Mouse (Mus musculus): ENCODE results near the gene Cdk9.

Gene Cdk9

GRCm38 (mm10) chr2:32734480-32734879 is 21.6 kb upstream of the Cdk9 start:
- 63% methylated on average over 4 of the region's 4 CpGs for WGBS

GRCm38 (mm10) chr2:32732695-32733094 is 19.8 kb upstream of the Cdk9 start:
- 83% methylated on average over 6 of the region's 6 CpGs for WGBS

- 86% methylated on average over 4 of the region's 4 CpGs for WGBS
Observed at GRCm38 (mm10) chr2:32731911-32732310, 19.0 kb upstream of the Cdk9 start.

GRCm38 (mm10) chr2:32730854-32731253 is 18.0 kb upstream of the Cdk9 start:
- 75% methylated on average over 11 of the region's 11 CpGs for WGBS

- WGBS = 85% methylated on average over 4 of the region's 4 CpGs
Observed at GRCm38 (mm10) chr2:32729547-32729946, 16.7 kb upstream of the Cdk9 start.

GRCm38 (mm10) chr2:32728463-32728862 is 15.6 kb upstream of the Cdk9 start:
- WGBS = 72% methylated on average over 7 of the region's 7 CpGs

GRCm38 (mm10) chr2:32727435-32727834 is 14.6 kb upstream of the Cdk9 start:
- 2% methylated on average over 16 of the region's 16 CpGs for WGBS

GRCm38 (mm10) chr2:32724832-32725790 is 12.2 kb upstream of the Cdk9 start:
- 75% methylated on average over 16 of the region's 16 CpGs for WGBS

- 94% methylated on average over 4 of the region's 4 CpGs for WGBS
Observed at GRCm38 (mm10) chr2:32724149-32724548, 11.3 kb upstream of the Cdk9 start.

- WGBS = 77% methylated on average over 3 of the region's 3 CpGs
Observed at GRCm38 (mm10) chr2:32722581-32722980, 9.7 kb upstream of the Cdk9 start.

GRCm38 (mm10) chr2:32722046-32722445 is 9.2 kb upstream of the Cdk9 start:
- 75% methylated on average over 6 of the region's 6 CpGs for WGBS

GRCm38 (mm10) chr2:32720681-32721229 is 7.9 kb upstream of the Cdk9 start, which contains the start of gene Sh2d3c:
TSS of gene Sh2d3c (plus strand) at chr2:32721055.
- 55% methylated on average over 8 of the region's 8 CpGs for WGBS

- 88% methylated on average over 3 of the region's 3 CpGs for WGBS
Observed at GRCm38 (mm10) chr2:32720053-32720452, 7.2 kb upstream of the Cdk9 start.

GRCm38 (mm10) chr2:32718761-32719160 is 5.9 kb upstream of the Cdk9 start:
- 55% methylated on average over 9 of the region's 9 CpGs for WGBS

- 78% methylated on average over 4 of the region's 4 CpGs for WGBS
Observed at GRCm38 (mm10) chr2:32714987-32715425, 2.1 kb upstream of the Cdk9 start.

GRCm38 (mm10) chr2:32714117-32714986 is 1.5 kb upstream of the Cdk9 start:
- 59% methylated on average over 11 of the region's 11 CpGs for WGBS

GRCm38 (mm10) chr2:32712586-32712933 is 316 bp downstream of the Cdk9 start:
- 1% methylated on average over 33 of the region's 44 CpGs for WGBS

- under 1% methylated on average over 41 of the region's 41 CpGs for WGBS
Observed at GRCm38 (mm10) chr2:32712108-32712551, 746 bp downstream of the Cdk9 start.

GRCm38 (mm10) chr2:32711301-32712056 is 1.4 kb downstream of the Cdk9 start:
- WGBS = 21% methylated on average over 9 of the region's 9 CpGs

GRCm38 (mm10) chr2:32710425-32710824 is 2.5 kb downstream of the Cdk9 start:
- 78% methylated on average over 5 of the region's 5 CpGs for WGBS

- 87% methylated on average over 20 of the region's 20 CpGs for WGBS
Observed at GRCm38 (mm10) chr2:32709521-32710137, 3.2 kb downstream of the Cdk9 start.

All from cerebral cortex, adult 2 months (tissue).